Mouse (Mus musculus): ENCODE results near the gene Map3k14. TPM values are rescaled to one million over a fixed set of nuclear protein-coding genes. Genes with fewer than 3 reads are reported as not detected.

Gene Map3k14
- polyA plus RNA-seq, 1 experiment from 2014 or later = 5.6 TPM

GRCm38 (mm10) chr11:103195236-103195635 is 72.0 kb downstream of the Map3k14 start:
- no peak for ATAC-seq (ENCODE audit: insufficient number of reproducible peaks, insufficient read depth, low FRiP score, low read depth)
- no peak overlapping the region for H3K4me2 ChIP-seq (replicated peaks; ENCODE audit: low read depth, low read length)
- no peak overlapping the region for H3K27ac ChIP-seq (ENCODE audit: low read length)
- no peak overlapping the region for H3K4me3 ChIP-seq (ENCODE audit: low read depth, low read length)
- no peaks in the 10 kb centered on the region for H3K36me3 ChIP-seq (ENCODE audit: control insufficient read depth, insufficient read depth, low read length)
- peaks cover 37% of the 10 kb centered on the region for H3K27me3 ChIP-seq (ENCODE audit: control insufficient read depth, insufficient read depth, low read length)
- 73% methylated on average over 18 of the region's 18 CpGs for WGBS
- no peak overlapping the region for H3K9ac ChIP-seq (replicated peaks; ENCODE audit: low read depth, low read length)
- no peaks in the 10 kb centered on the region for H3K9me3 ChIP-seq (ENCODE audit: control insufficient read depth, low read depth, low read length)
- H3K4me1 ChIP-seq (ENCODE audit: control insufficient read depth, insufficient read depth, low read length) = peaks cover 14% of the 10 kb centered on the region; the same call in 1 of the 2 replicates

- Histone ChIP-seq H3K27me3 (ENCODE audit: control insufficient read depth, insufficient read depth, low read length) (peaks cover 34% of the 10 kb centered on the region), H3K4me2 (replicated peaks; ENCODE audit: low read depth, low read length) (no peak overlapping the region), H3K4me1 (ENCODE audit: control insufficient read depth, insufficient read depth, low read length) (peaks cover 4% of the 10 kb centered on the region; the same call in 1 of the 2 replicates), H3K27ac (ENCODE audit: low read length) (no peak overlapping the region), H3K4me3 (ENCODE audit: low read depth, low read length) (no peak overlapping the region), H3K9ac (replicated peaks; ENCODE audit: low read depth, low read length) (no peak overlapping the region), H3K9me3 (ENCODE audit: control insufficient read depth, low read depth, low read length) (no peaks in the 10 kb centered on the region), H3K36me3 (ENCODE audit: control insufficient read depth, insufficient read depth, low read length) (no peaks in the 10 kb centered on the region)
- no peak for ATAC-seq (ENCODE audit: insufficient number of reproducible peaks, insufficient read depth, low FRiP score, low read depth)
- WGBS = 36% methylated on average over 9 of the region's 9 CpGs
These were observed 73.5 kb downstream of the Map3k14 start for GRCm38 (mm10) chr11:103193825-103194168.

- Histone ChIP-seq H3K36me3 (ENCODE audit: control insufficient read depth, insufficient read depth, low read length) (no peaks in the 10 kb centered on the region), H3K4me2 (replicated peaks; ENCODE audit: low read depth, low read length) (peak overlapping the region; percentile 43), H3K4me3 (ENCODE audit: low read depth, low read length) (peak overlapping the region; percentile 22; the same call in 1 of the 2 replicates), H3K4me1 (ENCODE audit: control insufficient read depth, insufficient read depth, low read length) (no peaks in the 10 kb centered on the region), H3K27me3 (ENCODE audit: control insufficient read depth, insufficient read depth, low read length) (peaks cover 34% of the 10 kb centered on the region), H3K27ac (ENCODE audit: low read length) (no peak overlapping the region), H3K9ac (replicated peaks; ENCODE audit: low read depth, low read length) (0 out of 2 replicates have a peak overlapping the region, but pooled peaks have one; percentile 10), H3K9me3 (ENCODE audit: control insufficient read depth, low read depth, low read length) (no peaks in the 10 kb centered on the region)
- WGBS = 9% methylated on average over 42 of the region's 44 CpGs
- ATAC-seq (ENCODE audit: insufficient number of reproducible peaks, insufficient read depth, low FRiP score, low read depth) = 0 out of 2 replicates have a peak, but pooled peaks have one; percentile 36
These were observed 74.1 kb downstream of the Map3k14 start for GRCm38 (mm10) chr11:103192956-103193824.

- ATAC-seq (ENCODE audit: insufficient number of reproducible peaks, insufficient read depth, low FRiP score, low read depth) = no peak
- Histone ChIP-seq H3K9me3 (ENCODE audit: control insufficient read depth, low read depth, low read length) (no peaks in the 10 kb centered on the region), H3K27me3 (ENCODE audit: control insufficient read depth, insufficient read depth, low read length) (peaks cover 34% of the 10 kb centered on the region), H3K4me3 (ENCODE audit: low read depth, low read length) (peak overlapping the region; percentile 22; the same call in 1 of the 2 replicates), H3K4me1 (ENCODE audit: control insufficient read depth, insufficient read depth, low read length) (no peaks in the 10 kb centered on the region), H3K4me2 (replicated peaks; ENCODE audit: low read depth, low read length) (peak overlapping the region; percentile 43), H3K36me3 (ENCODE audit: control insufficient read depth, insufficient read depth, low read length) (no peaks in the 10 kb centered on the region), H3K9ac (replicated peaks; ENCODE audit: low read depth, low read length) (0 out of 2 replicates have a peak overlapping the region, but pooled peaks have one; percentile 10), H3K27ac (ENCODE audit: low read length) (no peak overlapping the region)
- WGBS = 20% methylated on average over 28 of the region's 28 CpGs
These were observed 74.9 kb downstream of the Map3k14 start for GRCm38 (mm10) chr11:103192230-103192955.

GRCm38 (mm10) chr11:103184891-103185290 is 82.4 kb downstream of the Map3k14 start:
- Histone ChIP-seq H3K9ac (replicated peaks; ENCODE audit: low read depth, low read length) (no peak overlapping the region), H3K4me3 (ENCODE audit: low read depth, low read length) (no peak overlapping the region), H3K4me2 (replicated peaks; ENCODE audit: low read depth, low read length) (no peak overlapping the region), H3K27ac (ENCODE audit: low read length) (no peak overlapping the region), H3K9me3 (ENCODE audit: control insufficient read depth, low read depth, low read length) (no peaks in the 10 kb centered on the region), H3K36me3 (ENCODE audit: control insufficient read depth, insufficient read depth, low read length) (no peaks in the 10 kb centered on the region), H3K4me1 (ENCODE audit: control insufficient read depth, insufficient read depth, low read length) (no peaks in the 10 kb centered on the region), H3K27me3 (ENCODE audit: control insufficient read depth, insufficient read depth, low read length) (no peaks in the 10 kb centered on the region)
- WGBS = 32% methylated on average over 2 of the region's 2 CpGs
- ATAC-seq (ENCODE audit: insufficient number of reproducible peaks, insufficient read depth, low FRiP score, low read depth) = no peak

- Histone ChIP-seq H3K36me3 (ENCODE audit: control insufficient read depth, insufficient read depth, low read length) (no peaks in the 10 kb centered on the region), H3K27me3 (ENCODE audit: control insufficient read depth, insufficient read depth, low read length) (no peaks in the 10 kb centered on the region), H3K4me2 (replicated peaks; ENCODE audit: low read depth, low read length) (no peak overlapping the region), H3K9me3 (ENCODE audit: control insufficient read depth, low read depth, low read length) (no peaks in the 10 kb centered on the region), H3K4me1 (ENCODE audit: control insufficient read depth, insufficient read depth, low read length) (no peaks in the 10 kb centered on the region), H3K9ac (replicated peaks; ENCODE audit: low read depth, low read length) (no peak overlapping the region), H3K4me3 (ENCODE audit: low read depth, low read length) (no peak overlapping the region), H3K27ac (ENCODE audit: low read length) (no peak overlapping the region)
- no peak for ATAC-seq (ENCODE audit: insufficient number of reproducible peaks, insufficient read depth, low FRiP score, low read depth)
- 76% methylated on average over 3 of the region's 3 CpGs for WGBS
These were observed 85.4 kb downstream of the Map3k14 start for GRCm38 (mm10) chr11:103181911-103182310.

- no peaks in the 10 kb centered on the region for H3K36me3 ChIP-seq (ENCODE audit: control insufficient read depth, insufficient read depth, low read length)
- WGBS = 79% methylated on average over 9 of the region's 9 CpGs
- H3K4me3 ChIP-seq (ENCODE audit: low read depth, low read length) = no peak overlapping the region
- no peak overlapping the region for H3K27ac ChIP-seq (ENCODE audit: low read length)
- H3K9me3 ChIP-seq (ENCODE audit: control insufficient read depth, low read depth, low read length) = no peaks in the 10 kb centered on the region
- H3K9ac ChIP-seq (replicated peaks; ENCODE audit: low read depth, low read length) = no peak overlapping the region
- no peaks in the 10 kb centered on the region for H3K27me3 ChIP-seq (ENCODE audit: control insufficient read depth, insufficient read depth, low read length)
- H3K4me2 ChIP-seq (replicated peaks; ENCODE audit: low read depth, low read length) = no peak overlapping the region
- no peaks in the 10 kb centered on the region for H3K4me1 ChIP-seq (ENCODE audit: control insufficient read depth, insufficient read depth, low read length)
- no peak for ATAC-seq (ENCODE audit: insufficient number of reproducible peaks, insufficient read depth, low FRiP score, low read depth)
These were observed 85.9 kb downstream of the Map3k14 start for GRCm38 (mm10) chr11:103181349-103181748.

GRCm38 (mm10) chr11:103180426-103180825 is 86.8 kb downstream of the Map3k14 start:
- Histone ChIP-seq H3K4me1 (ENCODE audit: control insufficient read depth, insufficient read depth, low read length) (no peaks in the 10 kb centered on the region), H3K4me3 (ENCODE audit: low read depth, low read length) (no peak overlapping the region), H3K27me3 (ENCODE audit: control insufficient read depth, insufficient read depth, low read length) (no peaks in the 10 kb centered on the region), H3K27ac (ENCODE audit: low read length) (no peak overlapping the region), H3K36me3 (ENCODE audit: control insufficient read depth, insufficient read depth, low read length) (no peaks in the 10 kb centered on the region), H3K9ac (replicated peaks; ENCODE audit: low read depth, low read length) (no peak overlapping the region), H3K9me3 (ENCODE audit: control insufficient read depth, low read depth, low read length) (no peaks in the 10 kb centered on the region), H3K4me2 (replicated peaks; ENCODE audit: low read depth, low read length) (no peak overlapping the region)
- WGBS = 55% methylated on average over 1 of the region's 1 CpGs
- ATAC-seq (ENCODE audit: insufficient number of reproducible peaks, insufficient read depth, low FRiP score, low read depth) = no peak
